25 mouse cellular contexts compared by ENCODE assay signal in genomic region chr2:141617721-141618120, GRCm38 (mm10).
A peak's percentile ranks its signal among the peaks of the same experiment; 100 is the strongest.
DNase-seq lines count a peak whose midpoint lies in the region; ATAC-seq and TF ChIP-seq lines count a peak whose summit lies in the region.
"Had no signal": no experiment of that assay in that cellular context is flagged by ENCODE, and none has a peak within 500 bp of the region (broad histone marks: within the 10 kb centered on the region; RNA-seq: fewer than 3 reads in every experiment).

No protein-coding gene starts in this region.

- DNase-seq in embryonic facial prominence, embryonic 14.5 days (ENCODE audit: low spot score) = peak; percentile 52
- DNase-seq in embryonic facial prominence, embryonic 10.5 days (ENCODE audit: low spot score) = no peak
- peak; percentile 1 for DNase-seq in midbrain, postnatal 0 days (ENCODE audit: low spot score)
- DNase-seq in midbrain, embryonic 10.5 days (ENCODE audit: low spot score) = no peak
- peak; percentile 19 to 41 for DNase-seq in layer of hippocampus, adult 2 months (ENCODE audit: low spot score in 2 of 2)
- DNase-seq in hindbrain, embryonic 11.5 days (ENCODE audit: low spot score) = no peak
- DNase-seq in heart, postnatal 25 days (ENCODE audit: low spot score) = no peak
- DNase-seq: adrenal gland, postnatal 36 days; B cell, adult 2 months; gastrocnemius, postnatal 36 days; heart, adult 2 months; heart, postnatal 14 days; kidney, adult 2 months; lung, postnatal 4 days; thymus, adult 2 months; thymus, postnatal 4 days had no signal

- intact Hi-C loops in heart, postnatal 25 days (cut with DNase I) = no loop called here

- H3K9ac ChIP-seq in embryonic facial prominence, embryonic 14.5 days (ENCODE audit: low read depth, low read length) = no peak overlapping the region
- H3K9ac ChIP-seq in midbrain, postnatal 0 days (replicated peaks; ENCODE audit: low read length, poor library complexity, severe bottlenecking) = no peak overlapping the region
- no peak overlapping the region for H3K9ac ChIP-seq in hindbrain, embryonic 11.5 days (ENCODE audit: low read depth, low read length)
- H3K9ac ChIP-seq: heart, embryonic 13.5 days; hindbrain, embryonic 13.5 days; stomach, embryonic 15.5 days had no signal

- 57% methylated on average over 2 of the region's 2 CpGs for WGBS in embryonic facial prominence, embryonic 14.5 days
- 87% methylated on average over 2 of the region's 2 CpGs for WGBS in embryonic facial prominence, embryonic 10.5 days
- WGBS in midbrain, postnatal 0 days = 82% methylated on average over 2 of the region's 2 CpGs
- 96% methylated on average over 2 of the region's 2 CpGs for WGBS in midbrain, embryonic 10.5 days
- WGBS in hindbrain, embryonic 11.5 days = 93% methylated on average over 2 of the region's 2 CpGs

- H3K4me1 ChIP-seq in embryonic facial prominence, embryonic 14.5 days (ENCODE audit: control insufficient read depth, insufficient read depth, low read length) = no peaks in the 10 kb centered on the region
- no peaks in the 10 kb centered on the region for H3K4me1 ChIP-seq in embryonic facial prominence, embryonic 10.5 days
- no peaks in the 10 kb centered on the region for H3K4me1 ChIP-seq in midbrain, postnatal 0 days (ENCODE audit: insufficient read depth, low read length)
- no peaks in the 10 kb centered on the region for H3K4me1 ChIP-seq in midbrain, embryonic 10.5 days
- H3K4me1 ChIP-seq in hindbrain, embryonic 11.5 days (replicated peaks; ENCODE audit: control insufficient read depth, insufficient read depth, low read length) = no peaks in the 10 kb centered on the region
- H3K4me1 ChIP-seq: heart, embryonic 13.5 days; hindbrain, embryonic 13.5 days; stomach, embryonic 15.5 days had no signal

- H3K36me3 ChIP-seq in embryonic facial prominence, embryonic 14.5 days (ENCODE audit: control insufficient read depth, insufficient read depth, low read length) = no peaks in the 10 kb centered on the region
- H3K36me3 ChIP-seq in embryonic facial prominence, embryonic 10.5 days (replicated peaks) = no peaks in the 10 kb centered on the region
- no peaks in the 10 kb centered on the region for H3K36me3 ChIP-seq in midbrain, postnatal 0 days (ENCODE audit: insufficient read depth, low read length)
- H3K36me3 ChIP-seq in midbrain, embryonic 10.5 days = no peaks in the 10 kb centered on the region
- no peaks in the 10 kb centered on the region for H3K36me3 ChIP-seq in hindbrain, embryonic 11.5 days (ENCODE audit: control insufficient read depth, insufficient read depth, low read length)
- H3K36me3 ChIP-seq: G1E; heart, embryonic 13.5 days; hindbrain, embryonic 13.5 days; stomach, embryonic 15.5 days had no signal

- no peak for TF ChIP-seq CTCF in midbrain, postnatal 0 days (IDR thresholded peaks at IDR 0.05)
- no peak for TF ChIP-seq CTCF in layer of hippocampus, adult 2 months (conservative IDR thresholded peaks at IDR 0.05)

- no peak for ATAC-seq in embryonic facial prominence, embryonic 14.5 days (ENCODE audit: low read depth)
- ATAC-seq in midbrain, postnatal 0 days (ENCODE audit: low FRiP score) = no peak
- ATAC-seq in hindbrain, embryonic 11.5 days (ENCODE audit: low FRiP score) = no peak
- ATAC-seq: inflammation-experienced regulatory T-cells, adult 6 months; midbrain, embryonic 16.5 days; Patski had no signal

- no peak overlapping the region for H3K4me2 ChIP-seq in embryonic facial prominence, embryonic 14.5 days (ENCODE audit: low read depth, low read length)
- H3K4me2 ChIP-seq in midbrain, postnatal 0 days (ENCODE audit: low read depth, low read length, poor library complexity, severe bottlenecking) = no peak overlapping the region
- H3K4me2 ChIP-seq in hindbrain, embryonic 11.5 days (replicated peaks; ENCODE audit: low read depth, low read length) = no peak overlapping the region
- H3K4me2 ChIP-seq: heart, embryonic 13.5 days; hindbrain, embryonic 13.5 days; stomach, embryonic 15.5 days had no signal

- H3K27ac ChIP-seq in embryonic facial prominence, embryonic 14.5 days (replicated peaks; ENCODE audit: low read depth, low read length) = no peak overlapping the region
- no peak overlapping the region for H3K27ac ChIP-seq in embryonic facial prominence, embryonic 10.5 days (replicated peaks)
- H3K27ac ChIP-seq in midbrain, postnatal 0 days (ENCODE audit: low read depth, low read length) = no peak overlapping the region
- no peak overlapping the region for H3K27ac ChIP-seq in midbrain, embryonic 10.5 days (replicated peaks)
- peak overlapping the region; percentile 86 for H3K27ac ChIP-seq in layer of hippocampus, adult 2 months
- no peak overlapping the region for H3K27ac ChIP-seq in hindbrain, embryonic 11.5 days (ENCODE audit: low read depth, low read length)
- H3K27ac ChIP-seq: heart, adult 2 months; heart, embryonic 13.5 days; hindbrain, embryonic 13.5 days; kidney, postnatal 0 days; stomach, embryonic 15.5 days had no signal

- no peaks in the 10 kb centered on the region for H3K9me3 ChIP-seq in embryonic facial prominence, embryonic 14.5 days (ENCODE audit: control insufficient read depth, low read length)
- H3K9me3 ChIP-seq in embryonic facial prominence, embryonic 10.5 days = no peaks in the 10 kb centered on the region
- no peaks in the 10 kb centered on the region for H3K9me3 ChIP-seq in midbrain, postnatal 0 days (ENCODE audit: low read length)
- no peaks in the 10 kb centered on the region for H3K9me3 ChIP-seq in midbrain, embryonic 10.5 days (replicated peaks)
- no peaks in the 10 kb centered on the region for H3K9me3 ChIP-seq in hindbrain, embryonic 11.5 days (ENCODE audit: control insufficient read depth, low read length)
- H3K9me3 ChIP-seq: G1E; heart, embryonic 13.5 days; hindbrain, embryonic 13.5 days; stomach, embryonic 15.5 days had no signal

- no peak overlapping the region for H3K4me3 ChIP-seq in embryonic facial prominence, embryonic 14.5 days (ENCODE audit: low read depth, low read length)
- H3K4me3 ChIP-seq in embryonic facial prominence, embryonic 10.5 days = no peak overlapping the region
- no peak overlapping the region for H3K4me3 ChIP-seq in midbrain, postnatal 0 days (ENCODE audit: low read depth, low read length)
- H3K4me3 ChIP-seq in midbrain, embryonic 10.5 days = no peak overlapping the region
- H3K4me3 ChIP-seq in layer of hippocampus, adult 2 months = no peak overlapping the region
- H3K4me3 ChIP-seq in hindbrain, embryonic 11.5 days (ENCODE audit: low read depth, low read length) = no peak overlapping the region
- H3K4me3 ChIP-seq: heart, adult 2 months; heart, embryonic 13.5 days; hindbrain, embryonic 13.5 days; stomach, embryonic 15.5 days had no signal

- H3K27me3 ChIP-seq in embryonic facial prominence, embryonic 14.5 days (replicated peaks; ENCODE audit: control insufficient read depth, insufficient read depth, low read length) = no peaks in the 10 kb centered on the region
- no peaks in the 10 kb centered on the region for H3K27me3 ChIP-seq in embryonic facial prominence, embryonic 10.5 days (replicated peaks; ENCODE audit: low read depth, poor library complexity, severe bottlenecking)
- H3K27me3 ChIP-seq in midbrain, postnatal 0 days (ENCODE audit: insufficient read depth, low read length) = no peaks in the 10 kb centered on the region
- H3K27me3 ChIP-seq in midbrain, embryonic 10.5 days (ENCODE audit: low read depth, poor library complexity, severe bottlenecking) = no peaks in the 10 kb centered on the region
- H3K27me3 ChIP-seq in hindbrain, embryonic 11.5 days (ENCODE audit: control insufficient read depth, insufficient read depth, low read length) = no peaks in the 10 kb centered on the region
- H3K27me3 ChIP-seq: CH12.LX; heart, embryonic 13.5 days; hindbrain, embryonic 13.5 days; Patski; stomach, embryonic 15.5 days had no signal

Comparison
In these comparisons a context has a peak if more than half of its experiments do, and no peak if none do; other contexts are left out.
1. DNase-seq: peak in embryonic facial prominence, embryonic 14.5 days (single experiment), midbrain, postnatal 0 days (single experiment) and layer of hippocampus, adult 2 months (2 of 2); none in embryonic facial prominence, embryonic 10.5 days (single experiment), midbrain, embryonic 10.5 days (single experiment), hindbrain, embryonic 11.5 days (single experiment) and heart, postnatal 25 days (single experiment).